Mouse (Mus musculus) heart, adult 8-10 months (tissue): ENCODE results near the gene Sh2d7. TPM values are rescaled to one million over a fixed set of nuclear protein-coding genes. Genes with fewer than 3 reads are reported as not detected.
A peak's percentile ranks its signal among the peaks of the same experiment; 100 is the strongest.
"Not testable (repeated sequence)": the region's sequence is repeated elsewhere in the genome, so short reads cannot be mapped to it uniquely, and the experiment has no call there.

Experiments used
- DNase-seq: peaks from one replicate; pipeline ENCODE4 v3.0.0; 2022; ENCODE audit warnings: low spot score
- total RNA-seq, 4 experiments: library from RNA; stranded (reverse); gene quantifications; 2 replicates each; pipeline ENCODE4 v1.2.4; 2022

Gene Sh2d7
- total RNA-seq, 4 experiments from 2014 or later = not detected

GRCm38 (mm10) chr9:54544212-54544953 lies 5.6 kb downstream of the Sh2d7 start:
- DNase-seq = no peak

GRCm38 (mm10) chr9:54544954-54545315 lies 6.2 kb downstream of the Sh2d7 start:
- no peak for DNase-seq

- DNase-seq = peak; percentile 17
Observed at GRCm38 (mm10) chr9:54547536-54547935, 8.8 kb downstream of the Sh2d7 start.

GRCm38 (mm10) chr9:54549433-54549832 lies 10.6 kb downstream of the Sh2d7 start:
- no peak for DNase-seq

- DNase-seq = no peak
Observed at GRCm38 (mm10) chr9:54552409-54552808, 13.6 kb downstream of the Sh2d7 start.

- no peak for DNase-seq
Observed at GRCm38 (mm10) chr9:54555044-54555443, 16.3 kb downstream of the Sh2d7 start.

GRCm38 (mm10) chr9:54558731-54559130 lies 19.9 kb downstream of the Sh2d7 start:
- DNase-seq = no peak

- peak; percentile 72 for DNase-seq
Observed at GRCm38 (mm10) chr9:54559771-54560471, 21.1 kb downstream of the Sh2d7 start, which contains the start of gene Cib2. Gene Cib2, minus strand, starts transcription at chr9:54560218.

- DNase-seq = no peak
Observed at GRCm38 (mm10) chr9:54560831-54561601, 22.2 kb downstream of the Sh2d7 start.

- DNase-seq = no peak
Observed at GRCm38 (mm10) chr9:54566958-54567357, 28.2 kb downstream of the Sh2d7 start.

- no peak for DNase-seq
Observed at GRCm38 (mm10) chr9:54568732-54569131, 29.9 kb downstream of the Sh2d7 start.

GRCm38 (mm10) chr9:54571130-54571839 lies 32.5 kb downstream of the Sh2d7 start:
- no peak for DNase-seq

- DNase-seq = no peak
Observed at GRCm38 (mm10) chr9:54583712-54584111, 44.9 kb downstream of the Sh2d7 start.

- DNase-seq = not testable (repeated sequence)
Observed at GRCm38 (mm10) chr9:54584127-54584526, 45.3 kb downstream of the Sh2d7 start.

- DNase-seq = no peak
Observed at GRCm38 (mm10) chr9:54585839-54586198, 47.0 kb downstream of the Sh2d7 start.

- peak; percentile 96 for DNase-seq
Observed at GRCm38 (mm10) chr9:54586199-54587061, 47.6 kb downstream of the Sh2d7 start, which contains the start of gene Idh3a. Gene Idh3a, plus strand, starts transcription at chr9:54586334.

- DNase-seq = no peak
Observed at GRCm38 (mm10) chr9:54587863-54588262, 49.1 kb downstream of the Sh2d7 start.

GRCm38 (mm10) chr9:54593652-54594051 lies 54.9 kb downstream of the Sh2d7 start:
- not testable (repeated sequence) for DNase-seq
